Mouse (Mus musculus) E14TG2a.4 (cell line): ENCODE measurements around the gene Rabif.

Source experiments
- CTCF ChIP-seq: conservative IDR thresholded peaks from 2 replicates; pipeline ENCODE4 v1.5.1; 2014; ENCODE audit warnings: low read length
- NANOG ChIP-seq: IDR thresholded peaks from 2 replicates; pipeline ENCODE4 v1.6.1; 2014; ENCODE audit warnings: borderline replicate concordance, low read length, mixed read lengths
- POU5F1 ChIP-seq: IDR thresholded peaks from 2 replicates; pipeline ENCODE4 v1.6.1; 2014; ENCODE audit warnings: low read length, borderline replicate concordance

DNA sequence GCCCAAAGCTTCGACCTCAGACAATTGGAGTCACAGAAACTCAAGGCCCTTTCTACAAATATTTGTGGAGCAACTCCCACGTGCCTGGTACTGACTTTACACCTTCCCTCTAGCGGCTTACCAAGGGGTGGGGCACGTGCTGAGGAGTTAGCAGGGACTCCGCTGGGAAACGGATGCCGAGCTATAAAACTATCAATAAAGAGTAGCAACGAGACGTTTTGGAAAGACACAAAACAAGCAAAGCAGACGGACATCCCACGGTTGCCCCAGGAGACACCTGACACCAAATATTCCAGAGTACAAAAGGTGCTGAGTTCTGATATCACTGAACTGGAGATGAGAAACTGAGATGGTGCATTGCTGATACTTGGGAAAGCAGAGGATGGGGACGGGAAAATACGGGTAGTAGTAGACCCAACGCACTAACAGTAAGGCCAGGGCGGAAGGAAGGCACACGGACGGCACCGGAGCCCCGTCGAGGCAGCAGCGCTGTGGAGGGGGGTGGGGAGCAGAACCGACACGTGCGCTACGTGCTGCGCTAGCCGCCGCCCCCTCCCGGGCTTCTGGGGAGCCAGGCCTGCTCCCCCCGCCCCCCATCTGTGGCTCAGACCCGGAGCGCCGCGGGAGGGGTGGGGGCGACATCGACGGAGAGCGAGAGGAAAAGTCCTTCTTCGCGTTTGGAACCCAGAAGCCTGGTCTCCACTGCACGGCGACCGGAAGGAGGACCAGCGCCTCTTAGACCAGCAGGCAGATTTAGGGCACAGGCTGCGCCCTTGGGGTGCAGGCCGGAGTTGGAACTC, 61.6 kb downstream of the Rabif start:
- no peak for TF ChIP-seq CTCF
- TF ChIP-seq POU5F1 = no peak
- TF ChIP-seq NANOG = no peak
